Mouse (Mus musculus) urinary bladder, postnatal 4 days (tissue): Measurements from ENCODE around the gene Vtn.
"Not testable (repeated sequence)": the region's sequence is repeated elsewhere in the genome, so short reads cannot be mapped to it uniquely, and the experiment has no call there.

Source experiments
- DNase-seq, 2 experiments: peaks; one replicate each; pipeline ENCODE4 v3.0.0; 2021 to 2022; ENCODE audit warnings: low spot score in 2 of 2

The Vtn gene

GRCm38 (mm10) chr11:78497544-78498522 lies 1.1 kb upstream of the Vtn start, which contains the start of gene Sarm1:
Gene Sarm1 (minus strand): TSS chr11:78497754.
- peak; percentile 81 to 90 for DNase-seq

GRCm38 (mm10) chr11:78499543-78499942 lies 652 bp downstream of the Vtn start:
- no peak for DNase-seq

GRCm38 (mm10) chr11:78500623-78501202 lies 1.8 kb downstream of the Vtn start:
- DNase-seq, result no peak

- no peak for DNase-seq
Observed at GRCm38 (mm10) chr11:78501529-78501928, 2.6 kb downstream of the Vtn start.

- no peak for DNase-seq
Observed at GRCm38 (mm10) chr11:78502909-78503650, 4.2 kb downstream of the Vtn start, which contains the start of gene Sebox. Gene Sebox (plus strand): TSS chr11:78503447.

- no peak for DNase-seq
Observed at GRCm38 (mm10) chr11:78505430-78505829, 6.5 kb downstream of the Vtn start.

GRCm38 (mm10) chr11:78509148-78509547 lies 10.3 kb downstream of the Vtn start:
- DNase-seq, result no peak

- DNase-seq, result peak; percentile 86 to 91
Observed at GRCm38 (mm10) chr11:78512025-78512957, 13.4 kb downstream of the Vtn start, which contains the start of the genes Tmem199 and Poldip2. Gene Tmem199 (minus strand): TSS chr11:78512172. Gene Poldip2 (plus strand): TSS chr11:78512193.

- no peak for DNase-seq
Observed at GRCm38 (mm10) chr11:78513106-78513790, 14.4 kb downstream of the Vtn start.

- no peak for DNase-seq
Observed at GRCm38 (mm10) chr11:78515549-78516325, 16.8 kb downstream of the Vtn start.

GRCm38 (mm10) chr11:78518931-78519330 lies 20.0 kb downstream of the Vtn start:
- no peak for DNase-seq

- no peak for DNase-seq
Observed at GRCm38 (mm10) chr11:78521880-78522279, 23.0 kb downstream of the Vtn start.

- DNase-seq, result no peak
Observed at GRCm38 (mm10) chr11:78522481-78522997, 23.6 kb downstream of the Vtn start.

GRCm38 (mm10) chr11:78523241-78523955 lies 24.5 kb downstream of the Vtn start:
- DNase-seq, result no peak

- DNase-seq, result no peak
Observed at GRCm38 (mm10) chr11:78524838-78525237, 25.9 kb downstream of the Vtn start.

- DNase-seq, result no peak
Observed at GRCm38 (mm10) chr11:78528714-78529113, 29.8 kb downstream of the Vtn start.

GRCm38 (mm10) chr11:78530001-78530400 lies 31.1 kb downstream of the Vtn start:
- no peak for DNase-seq

- no peak for DNase-seq
Observed at GRCm38 (mm10) chr11:78531046-78531445, 32.2 kb downstream of the Vtn start.

- DNase-seq, result not testable (repeated sequence)
Observed at GRCm38 (mm10) chr11:78531515-78531914, 32.6 kb downstream of the Vtn start.
